Mouse (Mus musculus) CH12.LX (cell line): ENCODE measurements around the gene Rpe. TPM values are rescaled to one million over a fixed set of nuclear protein-coding genes. Genes with fewer than 3 reads are reported as not detected.

Source experiments
- DNase-seq: peaks from one replicate; pipeline ENCODE4 v3.0.0-alpha.2; 2013; ENCODE audit errors: extremely low read depth
- H3K27ac ChIP-seq: 2 replicates; pipeline ENCODE4 v1.5.1; 2012; ENCODE audit warnings: low read depth, mild to moderate bottlenecking, control low read depth, moderate library complexity; ENCODE audit not compliant: insufficient read depth
- H3K27me3 ChIP-seq: replicated peaks from 2 replicates; pipeline ENCODE3; 2012; ENCODE audit warnings: inconsistent platforms
- H3K36me3 ChIP-seq, 2 experiments: replicated peaks in 1 of 2; 2 replicates each; pipeline versions ENCODE3 to v1.6.1; 2012; ENCODE audit warnings: inconsistent platforms in 1 of 2, low read length in 1 of 2, mild to moderate bottlenecking in 1 of 2, mixed read lengths in 1 of 2, moderate library complexity in 1 of 2; ENCODE audit not compliant: control insufficient read depth in 1 of 2, insufficient read depth in 1 of 2
- H3K4me1 ChIP-seq, 2 experiments: 2 replicates each; pipeline ENCODE4 v1.6.1; 2012; ENCODE audit warnings: inconsistent platforms in 1 of 2, moderate library complexity in 1 of 2; ENCODE audit not compliant: insufficient read depth in 2 of 2, control insufficient read depth in 1 of 2
- H3K4me2 ChIP-seq: 2 replicates; pipeline ENCODE4 v1.6.1; 2012; ENCODE audit warnings: low read depth, mild to moderate bottlenecking, control low read depth; ENCODE audit not compliant: poor library complexity, insufficient read depth, severe bottlenecking
- H3K4me3 ChIP-seq, 3 experiments: fragments of 150-350 bp in 1 of 3; sonication (generic) in 1 of 3; replicated peaks in 1 of 3; 2 replicates each; pipeline versions ENCODE3 to v1.5.1; 2011 to 2012; ENCODE audit warnings: low read depth in 2 of 3, low read length in 2 of 3, mild to moderate bottlenecking in 2 of 3, moderate library complexity in 2 of 3, control low read depth in 1 of 3, improper control_type of control experiment in 1 of 3, inconsistent platforms in 1 of 3, mixed read lengths in 1 of 3; ENCODE audit not compliant: poor library complexity in 1 of 3
- H3K79me2 ChIP-seq: replicated peaks from 2 replicates; pipeline ENCODE4 v1.6.1; 2012; ENCODE audit warnings: mild to moderate bottlenecking, moderate library complexity; ENCODE audit not compliant: control insufficient read depth, poor library complexity, insufficient read depth, severe bottlenecking; ENCODE audit errors: extremely low read depth
- H3K9ac ChIP-seq: 2 replicates; pipeline ENCODE4 v1.6.1; 2012; ENCODE audit warnings: low read depth, mild to moderate bottlenecking, control low read depth, moderate library complexity; ENCODE audit not compliant: insufficient read depth
- H3K9me3 ChIP-seq: replicated peaks from 2 replicates; pipeline ENCODE3; 2012; ENCODE audit warnings: low read length, inconsistent platforms, mixed read lengths
- CTCF ChIP-seq, 2 experiments: IDR thresholded peaks in 1 of 2; conservative IDR thresholded peaks in 1 of 2; 2 replicates each; pipeline ENCODE4 v1.5.1; 2011 to 2012; ENCODE audit warnings: low read depth in 2 of 2, low read length in 2 of 2, improper control_type of control experiment in 1 of 2, inconsistent platforms in 1 of 2, mild to moderate bottlenecking in 1 of 2, moderate library complexity in 1 of 2
- ELF1 ChIP-seq: IDR thresholded peaks from 2 replicates; pipeline ENCODE4 v1.6.1; 2014; ENCODE audit warnings: low read depth, mild to moderate bottlenecking, inconsistent platforms, low read length, improper control_type of control experiment
- EP300 ChIP-seq: IDR thresholded peaks from 2 replicates; pipeline ENCODE4 v1.6.1; 2011; ENCODE audit warnings: low read length, improper control_type of control experiment
- GABPA ChIP-seq: IDR thresholded peaks from 2 replicates; pipeline ENCODE4 v1.6.1; 2012; ENCODE audit warnings: low read depth, low read length, improper control_type of control experiment, inconsistent platforms; ENCODE audit not compliant: insufficient replicate concordance
- HCFC1 ChIP-seq: IDR thresholded peaks from 2 replicates; pipeline ENCODE4 v1.6.1; 2012; ENCODE audit warnings: low read depth, mild to moderate bottlenecking, inconsistent platforms, low read length, improper control_type of control experiment
- IRF4 ChIP-seq: IDR thresholded peaks from 2 replicates; pipeline ENCODE4 v1.6.1; 2014; ENCODE audit warnings: low read depth, mild to moderate bottlenecking, inconsistent platforms, low read length, improper control_type of control experiment
- JUN ChIP-seq: IDR thresholded peaks from 2 replicates; pipeline ENCODE4 v1.6.1; 2011; ENCODE audit warnings: low read depth, mild to moderate bottlenecking, low read length, improper control_type of control experiment, moderate library complexity; ENCODE audit not compliant: insufficient read depth
- JUND ChIP-seq: conservative IDR thresholded peaks from 2 replicates; pipeline ENCODE4 v1.6.1; 2011; ENCODE audit warnings: low read depth, low read length, improper control_type of control experiment
- KAT2A ChIP-seq: IDR thresholded peaks from 2 replicates; pipeline ENCODE4 v1.6.1; 2012; ENCODE audit warnings: low read length, improper control_type of control experiment, inconsistent platforms; ENCODE audit not compliant: insufficient replicate concordance
- MAFK ChIP-seq: IDR thresholded peaks from 2 replicates; pipeline ENCODE4 v1.6.1; 2011; ENCODE audit warnings: low read length, improper control_type of control experiment; ENCODE audit not compliant: insufficient replicate concordance
- MAX ChIP-seq: IDR thresholded peaks from 2 replicates; pipeline ENCODE4 v1.6.1; 2011; ENCODE audit warnings: low read length, improper control_type of control experiment
- MAZ ChIP-seq: IDR thresholded peaks from 2 replicates; pipeline ENCODE4 v1.6.1; 2012; ENCODE audit warnings: low read depth, mild to moderate bottlenecking, inconsistent platforms, low read length, improper control_type of control experiment, moderate library complexity
- MEF2A ChIP-seq: IDR thresholded peaks from 2 replicates; pipeline ENCODE4 v1.6.1; 2014; ENCODE audit warnings: low read depth, mild to moderate bottlenecking, inconsistent platforms, low read length, improper control_type of control experiment, borderline replicate concordance
- MXI1 ChIP-seq: IDR thresholded peaks from 2 replicates; pipeline ENCODE4 v1.6.1; 2011; ENCODE audit warnings: mild to moderate bottlenecking, low read depth, low read length, improper control_type of control experiment
- MYC ChIP-seq: IDR thresholded peaks from 2 replicates; pipeline ENCODE4 v1.6.1; 2011; ENCODE audit warnings: low read depth, mild to moderate bottlenecking, improper control_type of control experiment, low read length
- NELFE ChIP-seq: IDR thresholded peaks from 2 replicates; pipeline ENCODE4 v1.6.1; 2011; ENCODE audit warnings: low read depth, low read length, improper control_type of control experiment
- NRF1 ChIP-seq: IDR thresholded peaks from 2 replicates; pipeline ENCODE4 v1.6.1; 2014; ENCODE audit warnings: low read depth, mild to moderate bottlenecking, inconsistent platforms, low read length, improper control_type of control experiment, moderate library complexity
- POLR2A ChIP-seq: IDR thresholded peaks from 2 replicates; pipeline ENCODE4 v1.6.1; 2011; ENCODE audit warnings: low read depth, mild to moderate bottlenecking, improper control_type of control experiment, low read length
- POLR2AphosphoS2 ChIP-seq: IDR thresholded peaks from 2 replicates; pipeline ENCODE4 v1.6.1; 2011; ENCODE audit warnings: low read depth, low read length, improper control_type of control experiment
- RAD21 ChIP-seq: IDR thresholded peaks from 2 replicates; pipeline ENCODE4 v1.6.1; 2011; ENCODE audit warnings: low read depth, mild to moderate bottlenecking, low read length, improper control_type of control experiment, moderate library complexity
- RCOR1 ChIP-seq: conservative IDR thresholded peaks from 2 replicates; pipeline ENCODE4 v1.6.1; 2012; ENCODE audit warnings: low read depth, mild to moderate bottlenecking, inconsistent platforms, low read length, improper control_type of control experiment
- SIN3A ChIP-seq: IDR thresholded peaks from 2 replicates; pipeline ENCODE4 v1.6.1; 2012; ENCODE audit warnings: low read length, improper control_type of control experiment, inconsistent platforms
- TBP ChIP-seq: conservative IDR thresholded peaks from 2 replicates; pipeline ENCODE4 v1.6.1; 2011; ENCODE audit warnings: low read depth, low read length, improper control_type of control experiment
- TCF12 ChIP-seq: IDR thresholded peaks from 2 replicates; pipeline ENCODE4 v1.6.1; 2014; ENCODE audit warnings: low read depth, mild to moderate bottlenecking, inconsistent platforms, low read length, improper control_type of control experiment
- USF1 ChIP-seq: IDR thresholded peaks from 2 replicates; pipeline ENCODE4 v1.6.1; 2014; ENCODE audit warnings: low read depth, mild to moderate bottlenecking, inconsistent platforms, low read length, improper control_type of control experiment
- ZMIZ1 ChIP-seq: IDR thresholded peaks from 2 replicates; pipeline ENCODE4 v1.6.1; 2012; ENCODE audit warnings: low read depth, mild to moderate bottlenecking, inconsistent platforms, low read length, improper control_type of control experiment
- dilution Hi-C: fragments of 300-500 bp; cut with MboI; formaldehyde crosslinking; loops from 2 replicates; pipeline ENCODE4 v1.14.3; 2020; ENCODE audit warnings: low sequenced_read_pairs; ENCODE audit not compliant: extremely low pct_unique_long_range_greater_than_20kb, extremely low pct_ligation_motif_present
- in situ Hi-C: fragments of 300-500 bp; cut with MboI; formaldehyde crosslinking; loops from 3 replicates; pipeline ENCODE4 v1.14.3; 2019; ENCODE audit warnings: low sequenced_read_pairs, low pct_ligation_motif_present, low pct_unique_long_range_greater_than_20kb, mixed read lengths
- polyA plus RNA-seq: library from polyadenylated mRNA; unstranded; fragments of >175 nt; gene quantifications from 2 replicates; pipeline ENCODE4 v1.2.1, GENCODE M21; 2012; ENCODE audit warnings: low read depth; ENCODE audit not compliant: insufficient read length
- total RNA-seq, 2 experiments: library from RNA; depleted of rRNA; stranded (reverse); fragments of 300-350 nt in 1 of 2; fragments of >200 nt in 1 of 2; gene quantifications; 2 replicates each; pipeline ENCODE4 v1.2.3; 2012 to 2014

Rpe gene
- total and polyA plus RNA-seq, 3 experiments: 40.0 to 67.5 (median 48.6) TPM

DNA sequence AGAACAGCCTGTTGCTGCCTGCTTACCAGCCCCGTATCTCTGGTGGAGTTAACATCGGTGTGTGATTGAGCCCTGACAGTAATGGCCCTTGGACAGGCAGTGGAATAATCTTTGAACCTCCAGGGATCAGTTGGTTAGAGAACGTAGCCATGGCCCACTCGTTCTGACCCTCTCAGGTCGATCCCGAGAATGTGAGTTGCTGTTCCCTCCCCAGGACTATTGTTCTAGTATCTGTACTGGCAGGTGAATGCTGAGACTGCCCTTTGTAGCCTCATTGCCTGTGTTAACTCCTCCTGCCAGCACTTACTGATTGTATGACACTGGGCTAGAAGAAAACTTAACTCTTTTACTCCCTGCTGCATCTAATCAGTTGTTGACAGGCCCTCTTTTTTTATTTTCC, 3.9 kb downstream of the Rpe start:
- Histone ChIP-seq H3K9ac (no peak overlapping the region), H3K4me3 (no peak overlapping the region), H3K27me3 (no peaks in the 10 kb centered on the region), H3K4me1 (peaks cover 2 to 26% of the 10 kb centered on the region in 2 experiments; a peak in 2 of 4 replicates), H3K4me2 (no peak overlapping the region), H3K79me2 (peaks cover 35% of the 10 kb centered on the region), H3K9me3 (no peaks in the 10 kb centered on the region), H3K36me3 (peaks cover 14 to 51% of the 10 kb centered on the region in 2 experiments), H3K27ac (no peak overlapping the region)
- dilution Hi-C loops (no loop called here), in situ Hi-C loops (no loop called here)
- no peak for DNase-seq
- no peak for TF ChIP-seq RAD21
- TF ChIP-seq EP300: no peak
- no peak for TF ChIP-seq USF1
- TF ChIP-seq TBP: no peak
- no peak for TF ChIP-seq CTCF (conservative IDR thresholded peaks at IDR 0.05 in 1 of 2, IDR thresholded peaks at IDR 0.05 in 1 of 2; ENCODE audit: low read depth in 2 of 2, low read length in 2 of 2)
- no peak for TF ChIP-seq MAZ
- TF ChIP-seq SIN3A: no peak
- TF ChIP-seq GABPA: no peak

- Histone ChIP-seq H3K27me3 (no peaks in the 10 kb centered on the region), H3K36me3 (peaks cover 45 to 67% of the 10 kb centered on the region in 2 experiments), H3K9ac (no peak overlapping the region)
- TF ChIP-seq NELFE: no peak
- TF ChIP-seq, all 38 proteins: peak for 0
- in situ Hi-C loops (no loop called here), dilution Hi-C loops (no loop called here)
- H3K4me1 ChIP-seq: no peaks in the 10 kb centered on the region
- no peak overlapping the region for H3K4me3 ChIP-seq
- no peak overlapping the region for H3K4me2 ChIP-seq
- H3K79me2 ChIP-seq: peaks cover 7% of the 10 kb centered on the region
- DNase-seq: no peak
- H3K27ac ChIP-seq: no peak overlapping the region
- no peaks in the 10 kb centered on the region for H3K9me3 ChIP-seq
These were observed 12.2 kb downstream of the Rpe start for GRCm38 (mm10) chr1:66712859-66713258.

- dilution Hi-C loops: no loop called here
- H3K4me1 ChIP-seq: no peaks in the 10 kb centered on the region
- H3K4me2 ChIP-seq: no peak overlapping the region
- H3K27ac ChIP-seq: no peak overlapping the region
- no peak overlapping the region for H3K9ac ChIP-seq
- TF ChIP-seq NRF1: no peak
- no peak for TF ChIP-seq RAD21
- TF ChIP-seq MAX: no peak
- no peak for TF ChIP-seq RCOR1
- TF ChIP-seq POLR2AphosphoS2: no peak
- no peak for TF ChIP-seq HCFC1
- no peak for TF ChIP-seq MYC
- no peak for TF ChIP-seq KAT2A
- TF ChIP-seq POLR2A: no peak
- TF ChIP-seq ELF1: no peak
- TF ChIP-seq MEF2A: no peak
- TF ChIP-seq ZMIZ1: no peak
- no peak for TF ChIP-seq JUN
- no peak for TF ChIP-seq TBP
- no peak for TF ChIP-seq MAFK
- TF ChIP-seq MXI1: no peak
- TF ChIP-seq IRF4: no peak
- TF ChIP-seq SIN3A: no peak
- TF ChIP-seq JUND: no peak
- no peak for TF ChIP-seq TCF12
- TF ChIP-seq, all 38 proteins: peak for 0
- Histone ChIP-seq H3K27me3 (no peaks in the 10 kb centered on the region), H3K79me2 (no peaks in the 10 kb centered on the region), H3K9me3 (no peaks in the 10 kb centered on the region), H3K36me3 (peaks cover 2 to 27% of the 10 kb centered on the region in 2 experiments), H3K4me3 (no peak overlapping the region)
- DNase-seq: no peak
- in situ Hi-C loops: no loop called here
These were observed 29.9 kb downstream of the Rpe start for GRCm38 (mm10) chr1:66730581-66730980.
